Mouse (Mus musculus) mesoderm, embryonic 11.5 days (tissue): ENCODE results near the gene Acacb.

Experiments used
- DNase-seq: peaks from one replicate; pipeline ENCODE4 v3.0.0-alpha.2; 2012; ENCODE audit warnings: low read depth, low spot score

Gene Acacb

GRCm38 (mm10) chr5:114268646-114269045, 122.3 kb downstream of the Acacb start:
- no peak for DNase-seq

GRCm38 (mm10) chr5:114269499-114269898, 123.2 kb downstream of the Acacb start:
- no peak for DNase-seq

GRCm38 (mm10) chr5:114269984-114270383, 123.6 kb downstream of the Acacb start:
- peak; percentile 36 for DNase-seq

- DNase-seq = peak; percentile 56
Measured at GRCm38 (mm10) chr5:114273693-114274402, 127.5 kb downstream of the Acacb start, which contains the start of gene Foxn4. Gene Foxn4 (minus strand): TSS chr5:114273807.

- no peak for DNase-seq
Measured at GRCm38 (mm10) chr5:114275339-114275738, 129.0 kb downstream of the Acacb start.

- DNase-seq = no peak
Measured at GRCm38 (mm10) chr5:114275991-114276390, 129.7 kb downstream of the Acacb start.

GRCm38 (mm10) chr5:114279382-114280143, 133.2 kb downstream of the Acacb start:
- DNase-seq = peak; percentile 61

GRCm38 (mm10) chr5:114282346-114282745, 136.0 kb downstream of the Acacb start:
- DNase-seq = no peak

GRCm38 (mm10) chr5:114284604-114285397, 138.5 kb downstream of the Acacb start:
- DNase-seq = no peak

- DNase-seq = no peak
Measured at GRCm38 (mm10) chr5:114285398-114285700, 139.0 kb downstream of the Acacb start.

- DNase-seq = no peak
Measured at GRCm38 (mm10) chr5:114286102-114286501, 139.8 kb downstream of the Acacb start.

GRCm38 (mm10) chr5:114286872-114287571, 140.7 kb downstream of the Acacb start:
- DNase-seq = no peak

GRCm38 (mm10) chr5:114288396-114288795, 142.1 kb downstream of the Acacb start:
- DNase-seq = no peak

GRCm38 (mm10) chr5:114288874-114289273, 142.5 kb downstream of the Acacb start, which contains the start of gene Myo1h:
Gene Myo1h (plus strand): TSS chr5:114289166.
- DNase-seq = no peak

- DNase-seq = no peak
Measured at GRCm38 (mm10) chr5:114290004-114290403, 143.7 kb downstream of the Acacb start.

GRCm38 (mm10) chr5:114296693-114297631, 150.6 kb downstream of the Acacb start:
- no peak for DNase-seq

GRCm38 (mm10) chr5:114298212-114298894, 152.0 kb downstream of the Acacb start:
- peak; percentile 34 for DNase-seq

- peak; percentile 58 for DNase-seq
Measured at GRCm38 (mm10) chr5:114299156-114299855, 153.0 kb downstream of the Acacb start.
